Mouse (Mus musculus): ENCODE data around the gene Foxb1. TPM values are rescaled to one million over a fixed set of nuclear protein-coding genes. Genes with fewer than 3 reads are reported as not detected.

Gene Foxb1
- polyA plus RNA-seq (2015; fragmentation: Nextera tagmentation; extraction: Ambion mirVana) = not detected in 2 replicates

- ATAC-seq (ENCODE audit: insufficient read depth) = no peak
- no peak within 1 kb of the TSS for H3K27ac ChIP-seq (replicated peaks)
- H3K27me3 ChIP-seq = peaks cover 100% of the 10 kb centered on the region
- H3K9ac ChIP-seq = no peak within 1 kb of the TSS
- WGBS (ENCODE audit: insufficient replicate concordance) = 1% methylated on average over 60 of the region's 60 CpGs
- H3K36me3 ChIP-seq (replicated peaks) = no peaks in the 10 kb centered on the region
- H3K9me3 ChIP-seq (replicated peaks) = no peaks in the 10 kb centered on the region
- no peak within 1 kb of the TSS for H3K4me3 ChIP-seq (replicated peaks)
- no peak within 1 kb of the TSS for H3K4me2 ChIP-seq
- H3K4me1 ChIP-seq (replicated peaks) = peaks cover 4% of the 10 kb centered on the region; the same call in 1 of the 2 replicates
These were observed at the start of gene Foxb1 for GRCm38 (mm10) chr9:69760371-69761301. Gene Foxb1, minus strand, starts transcription at chr9:69760940.

GRCm38 (mm10) chr9:69790562-69790961 is 29.8 kb upstream of the Foxb1 start:
- WGBS (ENCODE audit: insufficient replicate concordance) = 42% methylated on average over 7 of the region's 7 CpGs
- H3K4me3 ChIP-seq (replicated peaks) = no peak overlapping the region
- no peak overlapping the region for H3K27ac ChIP-seq (replicated peaks)
- ATAC-seq (ENCODE audit: insufficient read depth) = no peak
- H3K4me1 ChIP-seq (replicated peaks) = no peaks in the 10 kb centered on the region
- H3K27me3 ChIP-seq = no peaks in the 10 kb centered on the region
- no peak overlapping the region for H3K9ac ChIP-seq
- no peaks in the 10 kb centered on the region for H3K36me3 ChIP-seq (replicated peaks)
- no peaks in the 10 kb centered on the region for H3K9me3 ChIP-seq (replicated peaks)
- no peak overlapping the region for H3K4me2 ChIP-seq

GRCm38 (mm10) chr9:69779996-69780395 is 19.3 kb upstream of the Foxb1 start:
- 77% methylated on average over 2 of the region's 2 CpGs for WGBS (ENCODE audit: insufficient replicate concordance)
- no peak overlapping the region for H3K4me2 ChIP-seq

DNA sequence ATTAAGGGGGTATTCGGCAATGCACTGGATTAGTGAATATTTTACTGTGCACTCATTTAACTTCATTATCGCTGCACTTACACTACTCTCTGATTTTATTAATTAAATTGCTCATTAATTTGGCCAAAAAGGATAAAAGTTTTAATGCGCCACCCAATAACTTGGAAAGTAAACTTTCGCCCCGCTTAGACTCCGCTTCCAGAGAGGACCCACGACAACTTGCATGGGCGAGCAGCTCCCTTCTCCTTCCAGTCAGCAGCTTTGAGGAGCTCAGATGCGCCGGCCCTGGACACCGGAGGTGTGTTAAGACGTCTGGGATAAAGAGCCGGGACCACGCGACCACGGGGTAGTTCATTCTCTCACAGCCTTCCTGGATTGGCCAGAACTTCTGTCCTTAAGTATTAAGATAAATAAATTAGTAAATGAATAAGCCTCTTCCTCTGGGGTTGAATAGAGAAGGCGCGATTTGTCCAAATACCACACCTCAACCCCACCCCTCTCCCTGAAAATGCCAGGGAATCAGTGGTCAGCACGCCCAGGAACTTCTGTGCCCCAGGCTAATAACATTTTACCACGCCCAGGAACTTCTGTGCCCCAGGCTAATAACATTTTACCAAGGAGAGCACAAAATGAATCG is 9.3 kb upstream of the Foxb1 start:
- no peak for ATAC-seq (ENCODE audit: insufficient read depth)
- Histone ChIP-seq H3K4me2 (no peak overlapping the region), H3K36me3 (replicated peaks) (no peaks in the 10 kb centered on the region), H3K27ac (replicated peaks) (no peak overlapping the region), H3K9ac (no peak overlapping the region), H3K9me3 (replicated peaks) (no peaks in the 10 kb centered on the region), H3K27me3 (peaks cover 97% of the 10 kb centered on the region), H3K4me3 (replicated peaks) (no peak overlapping the region), H3K4me1 (replicated peaks) (no peaks in the 10 kb centered on the region)
- WGBS (ENCODE audit: insufficient replicate concordance) = 8% methylated on average over 21 of the region's 21 CpGs

More at GRCm38 (mm10) chr9:69779996-69780395, 19.3 kb upstream of the Foxb1 start:
- H3K27me3 ChIP-seq = peaks cover 28% of the 10 kb centered on the region
- H3K9ac ChIP-seq = no peak overlapping the region
- H3K4me3 ChIP-seq (replicated peaks) = no peak overlapping the region
- no peak for ATAC-seq (ENCODE audit: insufficient read depth)
- H3K9me3 ChIP-seq (replicated peaks) = no peaks in the 10 kb centered on the region
- no peaks in the 10 kb centered on the region for H3K4me1 ChIP-seq (replicated peaks)
- no peak overlapping the region for H3K27ac ChIP-seq (replicated peaks)
- H3K36me3 ChIP-seq (replicated peaks) = no peaks in the 10 kb centered on the region

GRCm38 (mm10) chr9:69769091-69769948 is 8.6 kb upstream of the Foxb1 start:
- Histone ChIP-seq H3K4me3 (replicated peaks) (no peak overlapping the region), H3K9ac (no peak overlapping the region), H3K27ac (replicated peaks) (no peak overlapping the region), H3K36me3 (replicated peaks) (no peaks in the 10 kb centered on the region), H3K4me2 (no peak overlapping the region), H3K27me3 (peaks cover 100% of the 10 kb centered on the region), H3K9me3 (replicated peaks) (no peaks in the 10 kb centered on the region), H3K4me1 (replicated peaks) (no peaks in the 10 kb centered on the region)
- WGBS (ENCODE audit: insufficient replicate concordance) = 2% methylated on average over 36 of the region's 36 CpGs
- no peak for ATAC-seq (ENCODE audit: insufficient read depth)

GRCm38 (mm10) chr9:69768136-69768875 is 7.6 kb upstream of the Foxb1 start:
- 3% methylated on average over 28 of the region's 28 CpGs for WGBS (ENCODE audit: insufficient replicate concordance)

DNA sequence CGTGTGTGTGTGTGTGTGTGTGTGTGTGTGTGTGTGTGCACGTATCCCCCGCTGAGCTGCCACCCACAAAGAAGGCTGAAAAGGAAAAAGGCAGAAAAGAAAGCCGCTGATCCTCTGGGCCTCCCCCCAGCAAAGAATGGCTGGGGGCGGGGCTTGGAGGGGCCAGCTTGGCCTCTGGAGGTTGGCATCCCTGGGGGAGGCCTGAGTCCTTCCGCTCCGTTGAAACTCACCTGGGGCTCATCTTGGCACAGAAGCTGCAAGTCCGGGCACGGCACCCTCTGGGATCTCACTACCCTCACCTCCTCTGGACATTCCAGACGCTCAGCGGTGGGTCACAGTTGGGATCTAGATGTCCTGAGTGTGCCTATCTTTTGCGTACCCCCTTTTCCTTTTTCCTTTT is 6.7 kb upstream of the Foxb1 start:
- H3K9me3 ChIP-seq (replicated peaks) = no peaks in the 10 kb centered on the region
- H3K4me1 ChIP-seq (replicated peaks) = no peaks in the 10 kb centered on the region
- no peak overlapping the region for H3K4me2 ChIP-seq
- no peak overlapping the region for H3K4me3 ChIP-seq (replicated peaks)
- no peak overlapping the region for H3K9ac ChIP-seq
- H3K36me3 ChIP-seq (replicated peaks) = no peaks in the 10 kb centered on the region
- no peak for ATAC-seq (ENCODE audit: insufficient read depth)
- no peak overlapping the region for H3K27ac ChIP-seq (replicated peaks)
- H3K27me3 ChIP-seq = peaks cover 100% of the 10 kb centered on the region
- WGBS (ENCODE audit: insufficient replicate concordance) = 3% methylated on average over 10 of the region's 12 CpGs

More at GRCm38 (mm10) chr9:69768136-69768875, 7.6 kb upstream of the Foxb1 start:
- no peaks in the 10 kb centered on the region for H3K4me1 ChIP-seq (replicated peaks)
- no peak overlapping the region for H3K4me2 ChIP-seq
- H3K27me3 ChIP-seq = peaks cover 100% of the 10 kb centered on the region
- H3K27ac ChIP-seq (replicated peaks) = no peak overlapping the region
- no peaks in the 10 kb centered on the region for H3K9me3 ChIP-seq (replicated peaks)
- no peaks in the 10 kb centered on the region for H3K36me3 ChIP-seq (replicated peaks)
- H3K4me3 ChIP-seq (replicated peaks) = no peak overlapping the region
- no peak for ATAC-seq (ENCODE audit: insufficient read depth)
- no peak overlapping the region for H3K9ac ChIP-seq

DNA sequence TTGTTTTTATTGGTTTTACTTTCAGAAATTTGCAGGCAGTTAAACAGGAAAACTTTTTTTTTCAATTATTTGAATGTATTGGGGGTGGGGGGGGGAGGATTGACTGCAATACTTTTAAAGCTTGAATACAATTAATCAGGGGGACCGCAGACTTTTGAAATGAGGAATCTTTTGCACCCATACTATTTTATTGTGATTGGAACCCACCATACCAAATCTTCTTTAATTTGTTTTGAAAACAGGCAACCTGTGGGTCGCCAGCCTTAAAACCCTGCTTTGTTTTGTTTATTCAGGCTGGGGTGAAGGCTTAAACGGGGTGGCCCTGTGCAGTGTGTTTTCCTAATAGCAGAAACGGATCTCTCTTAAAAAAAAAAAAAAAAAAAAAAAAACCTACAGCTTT is 6.2 kb upstream of the Foxb1 start:
- H3K4me1 ChIP-seq (replicated peaks) = no peaks in the 10 kb centered on the region
- H3K4me3 ChIP-seq (replicated peaks) = no peak overlapping the region
- no peak overlapping the region for H3K9ac ChIP-seq
- ATAC-seq (ENCODE audit: insufficient read depth) = no peak
- peaks cover 100% of the 10 kb centered on the region for H3K27me3 ChIP-seq
- H3K27ac ChIP-seq (replicated peaks) = no peak overlapping the region
- no peaks in the 10 kb centered on the region for H3K9me3 ChIP-seq (replicated peaks)
- no peak overlapping the region for H3K4me2 ChIP-seq
- no peaks in the 10 kb centered on the region for H3K36me3 ChIP-seq (replicated peaks)
- WGBS (ENCODE audit: insufficient replicate concordance) = 2% methylated on average over 4 of the region's 4 CpGs

- WGBS (ENCODE audit: insufficient replicate concordance) = 3% methylated on average over 8 of the region's 8 CpGs
- H3K4me2 ChIP-seq = no peak overlapping the region
- no peak overlapping the region for H3K4me3 ChIP-seq (replicated peaks)
- H3K36me3 ChIP-seq (replicated peaks) = no peaks in the 10 kb centered on the region
- H3K27ac ChIP-seq (replicated peaks) = no peak overlapping the region
- ATAC-seq (ENCODE audit: insufficient read depth) = no peak
- H3K27me3 ChIP-seq = peaks cover 100% of the 10 kb centered on the region
- no peaks in the 10 kb centered on the region for H3K4me1 ChIP-seq (replicated peaks)
- no peak overlapping the region for H3K9ac ChIP-seq
- H3K9me3 ChIP-seq (replicated peaks) = no peaks in the 10 kb centered on the region
These were observed 5.6 kb upstream of the Foxb1 start for GRCm38 (mm10) chr9:69766301-69766700.

DNA sequence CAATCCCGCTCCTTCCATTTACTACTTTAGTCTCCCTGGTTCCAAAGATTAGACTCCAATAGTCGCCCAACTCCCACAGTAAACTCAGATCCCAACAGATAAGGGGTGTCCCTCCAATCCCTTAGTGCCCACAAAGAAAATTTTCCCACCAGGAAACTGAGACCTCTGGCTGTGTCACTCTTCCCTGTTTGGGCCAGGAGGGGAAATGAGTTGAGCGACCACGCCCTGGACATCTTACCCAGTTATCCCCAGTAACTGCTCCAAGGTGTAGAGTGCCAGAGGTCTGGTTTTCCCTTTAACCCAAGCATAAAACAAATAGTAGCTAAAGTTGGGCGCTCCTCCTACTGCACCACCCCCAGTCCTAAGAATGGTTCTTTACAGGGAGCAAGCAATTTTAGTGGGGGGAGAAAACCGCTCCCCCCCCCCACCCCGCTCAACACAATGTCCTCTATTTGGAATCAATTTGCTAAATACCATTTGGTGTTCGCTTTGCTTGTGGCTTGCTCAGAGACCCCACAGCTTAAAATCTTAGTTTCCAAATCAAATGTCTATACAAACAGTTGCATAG is 4.8 kb upstream of the Foxb1 start:
- under 1% methylated on average over 8 of the region's 8 CpGs for WGBS (ENCODE audit: insufficient replicate concordance)
- Histone ChIP-seq H3K36me3 (replicated peaks) (no peaks in the 10 kb centered on the region), H3K9me3 (replicated peaks) (no peaks in the 10 kb centered on the region), H3K4me3 (replicated peaks) (no peak overlapping the region), H3K9ac (no peak overlapping the region), H3K27ac (replicated peaks) (no peak overlapping the region), H3K4me2 (no peak overlapping the region), H3K27me3 (peaks cover 100% of the 10 kb centered on the region), H3K4me1 (replicated peaks) (no peaks in the 10 kb centered on the region)
- ATAC-seq (ENCODE audit: insufficient read depth) = no peak
